Mouse (Mus musculus) erythroid progenitor cell, adult 5-6 weeks (primary cell): ENCODE measurements at regions not wholly inside any gene's neighbourhood (a gene's known extent, or its start where the extent isn't known, plus 50 kb on each side); places are given as distances from the start of the nearest gene placed in this dataset.
"Not testable (repeated sequence)": the region's sequence is repeated elsewhere in the genome, so short reads cannot be mapped to it uniquely, and the experiment has no call there.

ENCODE experiments used
- ATAC-seq: replicated peaks from 2 replicates; pipeline ENCODE4 v1.8.0; 2016; ENCODE audit warnings: moderate number of reproducible peaks, mild to moderate bottlenecking, moderate TSS enrichment, inconsistent platforms; ENCODE audit not compliant: poor library complexity, low FRiP score, severe bottlenecking

DNA sequence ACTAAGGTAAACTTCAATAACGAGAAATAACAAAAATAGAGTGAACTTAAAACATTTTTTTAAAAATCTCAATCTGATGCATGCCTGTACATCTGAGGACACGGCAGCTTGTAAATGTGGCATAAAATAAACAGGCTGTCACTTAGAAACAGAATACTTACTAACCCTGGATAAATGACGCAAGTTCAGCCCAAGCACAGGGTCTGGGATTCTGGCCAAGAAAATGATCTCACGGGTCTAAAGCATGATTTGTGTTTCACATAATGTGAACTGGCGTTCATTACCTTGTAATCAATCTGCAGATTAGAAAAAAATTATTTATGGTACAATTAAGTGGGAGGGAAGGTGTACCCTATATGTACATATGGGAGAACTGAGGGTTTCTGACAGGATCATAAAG is 512.1 kb upstream of the Vrk2 start:
- ATAC-seq: no peak

- no peak for ATAC-seq
These were observed 509.1 kb upstream of the Vrk2 start for GRCm38 (mm10) chr11:27102906-27103305.

- ATAC-seq: no peak
These were observed 508.2 kb upstream of the Vrk2 start for GRCm38 (mm10) chr11:27102045-27102444.

DNA sequence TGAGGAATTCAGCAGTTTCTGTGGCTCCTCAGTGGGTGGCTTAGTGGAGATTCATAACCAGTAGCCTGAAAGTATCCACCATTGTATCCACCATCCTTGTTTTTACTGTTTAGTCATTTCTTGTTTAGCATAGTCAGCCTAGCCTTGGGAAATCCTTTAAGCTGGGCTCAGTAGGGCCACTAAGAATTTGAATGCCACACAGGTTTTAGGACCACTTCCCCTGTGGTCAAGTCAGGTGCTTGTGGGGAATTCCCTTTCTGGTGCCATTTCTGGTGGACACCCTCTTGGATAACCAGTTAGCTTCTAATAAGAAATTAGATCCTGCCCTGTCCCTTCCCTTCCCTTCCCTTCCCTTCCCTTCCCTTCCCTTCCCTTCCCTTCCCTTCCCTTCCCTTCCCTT is 502.8 kb upstream of the Vrk2 start:
- ATAC-seq: no peak

DNA sequence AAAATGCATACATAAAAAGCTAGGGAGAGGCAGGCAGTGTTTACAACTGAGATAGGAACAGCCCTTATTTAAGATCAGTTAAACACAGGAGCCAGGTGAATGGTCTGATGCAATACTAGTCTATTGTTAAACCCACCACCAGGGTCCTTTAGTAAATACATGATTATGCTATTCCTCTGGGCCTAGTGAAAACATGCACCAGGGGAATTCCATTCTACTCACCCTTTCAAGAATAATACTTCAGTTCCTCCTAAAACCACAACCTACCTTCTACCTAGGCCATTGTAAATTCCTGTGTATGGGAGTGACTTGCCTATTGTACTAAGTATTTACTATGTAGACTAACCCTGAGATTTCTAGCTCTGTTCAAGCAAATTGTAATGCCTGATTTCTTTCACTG is 501.7 kb upstream of the Vrk2 start:
- ATAC-seq: not testable (repeated sequence)

- ATAC-seq: no peak
These were observed 492.7 kb upstream of the Vrk2 start for GRCm38 (mm10) chr11:27086516-27086915.

DNA sequence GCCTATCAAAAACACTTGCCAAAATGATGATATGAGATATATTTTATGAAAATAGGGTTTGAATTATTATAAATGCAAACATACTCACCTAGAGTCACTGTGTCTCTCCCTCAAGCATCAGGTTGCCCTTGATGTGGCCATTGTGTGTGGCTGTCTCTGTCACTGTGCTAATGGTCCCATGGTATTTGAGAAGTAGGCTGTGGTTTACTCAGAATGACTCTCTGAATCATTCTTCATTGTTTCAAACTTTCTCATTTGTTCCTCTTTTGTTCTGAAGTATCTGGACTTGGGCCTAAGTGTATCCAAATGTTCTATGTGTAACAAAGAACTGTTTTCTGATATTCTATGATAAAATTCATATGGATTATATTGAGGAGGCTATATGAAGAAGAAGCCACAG is 487.4 kb upstream of the Vrk2 start:
- no peak for ATAC-seq

DNA sequence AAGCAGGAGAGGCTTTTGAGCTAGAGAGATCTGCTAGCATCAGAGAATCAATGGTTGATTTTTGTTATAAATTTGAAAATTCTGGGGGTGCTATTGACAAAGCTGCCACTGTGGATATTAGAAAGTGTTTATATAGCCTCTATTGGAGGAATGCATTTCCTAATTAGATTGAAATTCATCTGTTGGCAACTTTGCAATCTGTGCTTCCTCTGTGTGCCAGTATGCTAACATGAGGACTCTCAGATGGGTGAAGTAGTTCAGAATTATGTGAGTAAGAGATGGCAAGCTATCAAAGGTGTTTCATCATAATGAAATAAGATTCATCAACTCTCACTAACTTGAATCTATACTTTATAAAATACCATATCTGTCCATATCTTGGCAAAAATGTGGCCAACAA is 476.6 kb upstream of the Vrk2 start:
- no peak for ATAC-seq

- ATAC-seq: no peak
These were observed 433.5 kb upstream of the Vrk2 start for GRCm38 (mm10) chr11:27027243-27027852.

DNA sequence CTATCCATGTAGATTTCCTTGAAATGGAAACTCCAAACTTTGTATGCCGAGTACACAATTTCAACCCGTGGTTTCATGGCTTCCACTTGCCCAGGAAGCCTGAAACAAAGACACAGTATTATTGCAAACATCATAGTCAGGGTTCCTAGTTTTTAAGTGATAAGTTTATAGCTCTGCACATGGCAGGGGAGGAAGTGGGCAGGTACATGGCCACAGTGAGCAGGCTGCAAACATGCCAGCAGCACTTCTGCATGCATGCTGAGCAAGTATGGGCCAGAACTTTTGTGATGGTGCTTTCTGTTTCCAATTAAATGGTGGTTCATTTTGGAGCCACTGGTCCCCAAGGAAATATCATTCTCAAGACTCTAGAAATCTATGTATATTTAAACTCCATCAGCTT is 431.7 kb upstream of the Vrk2 start:
- no peak for ATAC-seq

DNA sequence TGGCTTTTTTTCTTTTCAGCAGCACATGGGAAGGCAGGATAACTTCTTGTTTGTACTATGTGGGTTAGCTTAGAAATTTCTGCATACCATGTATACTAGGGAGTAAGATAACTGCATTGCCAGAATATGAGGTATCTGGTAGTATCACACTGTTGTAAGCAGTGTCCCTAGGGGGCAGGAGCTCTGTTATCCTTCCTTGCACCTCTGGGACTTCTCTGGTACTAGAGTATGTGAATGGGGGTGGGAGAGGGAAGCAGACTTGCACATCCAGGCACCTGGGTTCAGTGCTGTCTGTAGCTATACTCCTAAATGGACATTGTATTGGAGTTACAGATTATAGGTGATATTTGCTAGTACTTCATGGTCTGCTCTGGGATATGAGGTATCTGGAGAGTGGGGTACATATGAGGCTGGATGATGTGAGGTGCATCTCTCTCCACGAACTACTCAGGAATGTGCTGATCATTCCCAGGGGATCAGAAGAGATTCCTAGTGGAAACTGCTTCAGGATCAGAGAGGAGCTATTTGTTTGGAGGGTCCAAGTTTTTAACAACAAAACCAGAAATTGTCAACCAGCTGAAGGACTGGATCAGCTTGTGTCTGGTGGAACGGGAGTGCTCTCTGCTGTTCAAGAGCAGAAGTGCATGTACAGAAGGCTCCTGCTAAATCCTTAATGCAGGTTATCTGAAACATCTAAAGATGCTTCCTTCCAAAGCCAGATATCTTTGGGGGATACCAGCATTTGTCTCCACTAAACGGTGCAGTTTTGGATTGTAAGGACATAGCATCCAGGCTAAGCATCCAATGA is 402.7 kb upstream of the Vrk2 start:
- ATAC-seq: no peak

- 0 out of 2 replicates have a peak, but pooled peaks have one; percentile 25 for ATAC-seq
These were observed 387.4 kb upstream of the Vrk2 start for GRCm38 (mm10) chr11:26981216-26981615.

GRCm38 (mm10) chr11:26972533-26973081 is 378.8 kb upstream of the Vrk2 start:
- ATAC-seq: no peak

DNA sequence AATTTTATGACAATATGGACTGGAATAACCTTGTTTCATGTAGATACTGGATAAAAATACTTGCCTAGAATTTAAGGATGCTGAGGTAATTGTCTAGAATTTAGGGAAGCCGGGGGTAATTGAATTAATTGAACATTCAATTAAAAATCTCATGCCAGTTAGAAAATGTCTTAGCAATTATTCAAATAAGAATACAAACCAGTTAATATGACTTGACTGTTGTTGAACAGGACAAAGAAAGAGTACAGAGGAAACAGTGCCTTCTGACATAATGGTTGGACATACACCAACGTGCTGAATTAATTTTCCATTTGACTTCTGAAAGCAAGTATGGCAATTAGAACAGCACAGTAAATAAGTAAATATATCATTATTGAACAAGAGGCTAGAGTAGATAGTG is 377.4 kb upstream of the Vrk2 start:
- ATAC-seq: no peak

DNA sequence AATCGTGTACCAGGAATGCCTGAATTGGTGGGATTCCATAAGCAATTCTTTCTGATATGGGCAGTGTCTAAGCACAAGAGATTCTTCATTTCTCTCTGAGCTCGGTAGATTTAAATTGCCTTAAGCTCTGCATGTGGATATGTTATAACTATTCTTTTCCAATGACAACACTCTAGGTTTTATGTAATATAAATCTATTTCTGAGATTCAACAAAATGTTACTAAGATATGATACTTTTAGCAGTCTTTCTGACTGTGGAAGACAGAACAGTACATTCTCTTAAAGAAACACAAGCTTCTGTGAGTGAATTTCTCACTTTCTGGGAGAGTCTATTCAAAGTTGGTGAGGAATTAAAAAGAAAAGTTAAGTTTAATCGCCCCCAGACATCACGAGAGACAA is 373.6 kb upstream of the Vrk2 start:
- no peak for ATAC-seq

DNA sequence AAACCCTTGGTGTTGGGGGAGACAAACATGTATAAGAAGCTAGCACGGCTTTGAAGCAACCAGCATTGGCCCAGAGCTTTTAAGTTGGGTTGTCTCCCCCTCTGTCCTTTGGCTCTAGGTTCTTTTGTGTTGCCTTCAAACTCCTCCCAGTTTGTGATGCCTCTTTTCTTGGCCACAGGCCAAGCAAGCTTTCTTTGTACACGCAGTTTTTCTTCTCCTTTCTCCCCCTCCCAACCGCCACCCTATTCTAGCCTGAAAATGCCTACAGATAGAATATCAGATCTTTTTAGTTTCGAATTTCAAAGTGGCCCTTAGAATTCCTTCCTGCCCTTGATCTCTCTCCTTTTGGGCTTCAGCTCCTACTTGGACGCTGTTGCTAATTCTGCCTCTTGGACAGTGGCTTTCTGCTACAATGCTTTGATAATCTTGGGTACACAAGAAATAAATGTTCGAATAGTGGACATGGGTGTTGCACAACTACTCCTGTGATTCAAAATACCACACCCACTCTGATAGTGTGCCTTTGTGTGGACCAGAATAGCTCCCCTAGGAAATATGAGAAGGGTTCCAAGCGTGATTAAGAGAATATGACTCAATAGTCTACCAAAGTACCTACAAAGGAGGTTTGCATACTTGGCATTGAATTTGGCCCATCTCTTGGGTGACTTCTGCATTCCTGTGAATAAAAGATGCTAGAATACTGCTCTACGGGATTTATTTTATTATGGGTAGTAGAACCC is 369.3 kb upstream of the Vrk2 start:
- ATAC-seq: no peak

DNA sequence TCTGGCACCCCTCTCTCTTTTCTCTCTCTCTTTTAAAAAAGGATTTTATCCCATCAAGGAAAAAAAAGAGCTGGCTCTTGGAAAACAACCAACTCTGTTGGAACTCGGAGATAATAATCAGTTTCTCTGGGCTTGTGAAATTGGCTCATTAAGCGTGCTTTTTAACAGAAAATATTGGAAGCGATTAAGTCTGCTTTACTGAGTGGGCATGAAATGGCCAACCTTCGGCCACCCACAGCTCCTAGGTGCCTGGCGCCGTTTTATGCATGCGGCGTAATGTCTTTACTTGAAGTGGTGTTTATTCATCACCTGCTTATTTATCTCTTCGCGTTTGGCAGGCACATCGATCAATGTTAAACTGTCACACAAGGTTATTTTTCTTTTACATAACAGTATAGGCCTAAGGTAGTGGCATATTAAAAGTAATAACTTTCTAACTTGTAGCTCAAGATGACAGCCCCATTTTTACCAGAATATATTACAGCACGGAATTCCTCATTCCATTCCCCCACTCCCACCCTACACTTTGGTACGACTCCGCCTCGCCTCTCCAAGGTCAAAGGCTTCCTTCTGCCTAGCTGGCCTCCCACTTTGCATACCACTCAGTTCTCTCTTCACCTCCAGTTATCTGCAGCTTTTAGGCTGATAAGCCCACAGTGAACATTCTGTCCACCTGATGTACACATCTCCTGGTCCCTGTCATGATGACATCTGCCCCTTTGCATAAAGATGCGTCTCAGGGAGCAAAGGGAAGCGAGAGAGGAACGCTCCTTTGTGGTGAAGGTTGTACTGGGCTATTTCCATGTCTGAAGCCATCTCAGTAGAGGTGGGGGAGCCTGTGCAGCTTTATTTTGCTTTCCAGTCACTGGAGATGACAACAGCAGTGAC is 368.5 kb upstream of the Vrk2 start:
- no peak for ATAC-seq

- ATAC-seq: peak; percentile 68
These were observed 367.7 kb upstream of the Vrk2 start for GRCm38 (mm10) chr11:26961336-26961980.

GRCm38 (mm10) chr11:26956153-26956552 is 362.4 kb upstream of the Vrk2 start:
- ATAC-seq: no peak
